Mouse (Mus musculus) left cerebral cortex, adult 9 months (tissue): ENCODE results near the gene Tango6.

Experiments
- DNase-seq, 2 experiments: peaks; one replicate each; pipeline ENCODE4 v3.0.0; 2022; ENCODE audit warnings: low spot score in 2 of 2

Tango6 gene

DNA sequence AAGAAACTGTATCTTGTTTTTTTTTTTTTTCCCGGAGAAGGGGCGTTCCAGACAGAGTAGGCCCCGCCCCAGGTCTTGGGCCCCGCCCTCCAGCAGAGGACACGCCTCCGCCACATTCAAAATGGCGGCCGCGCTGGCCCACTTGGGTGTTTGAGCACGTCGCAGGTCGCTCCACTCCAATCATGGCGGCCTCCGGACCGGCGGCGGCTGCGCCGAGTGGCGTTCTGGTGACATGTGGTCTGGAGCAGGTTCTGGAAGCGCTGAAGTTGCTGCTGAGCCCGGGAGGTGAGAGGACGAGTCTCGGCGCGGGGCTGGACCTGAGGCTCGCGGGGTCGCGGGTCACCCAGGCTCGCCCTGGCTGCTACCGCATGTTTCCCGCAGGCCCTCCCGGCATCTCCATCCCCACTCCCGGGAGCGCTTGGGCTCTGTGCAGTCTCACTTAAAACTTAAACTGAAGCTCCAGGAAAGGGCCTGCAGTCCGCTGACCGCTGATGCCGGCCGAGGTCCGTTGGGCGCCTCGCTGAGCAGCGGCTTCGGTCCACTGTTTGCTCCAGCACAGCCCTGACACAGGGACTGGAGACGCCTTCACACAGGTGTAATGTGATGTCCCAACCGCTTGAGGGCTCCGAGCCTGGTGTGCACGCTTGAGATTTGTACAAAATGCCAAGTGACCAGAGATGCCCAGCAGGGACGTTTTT lies at the start of gene Tango6:
Gene Tango6, plus strand, starts transcription at position 98 of the 698 bp plus-strand sequence.
- DNase-seq = peak; percentile 61 to 88

- DNase-seq = no peak
Observed at GRCm38 (mm10) chr8:106633361-106634158, 49.3 kb upstream of the Tango6 start.

GRCm38 (mm10) chr8:106635284-106635683 lies 47.6 kb upstream of the Tango6 start:
- DNase-seq = no peak

DNA sequence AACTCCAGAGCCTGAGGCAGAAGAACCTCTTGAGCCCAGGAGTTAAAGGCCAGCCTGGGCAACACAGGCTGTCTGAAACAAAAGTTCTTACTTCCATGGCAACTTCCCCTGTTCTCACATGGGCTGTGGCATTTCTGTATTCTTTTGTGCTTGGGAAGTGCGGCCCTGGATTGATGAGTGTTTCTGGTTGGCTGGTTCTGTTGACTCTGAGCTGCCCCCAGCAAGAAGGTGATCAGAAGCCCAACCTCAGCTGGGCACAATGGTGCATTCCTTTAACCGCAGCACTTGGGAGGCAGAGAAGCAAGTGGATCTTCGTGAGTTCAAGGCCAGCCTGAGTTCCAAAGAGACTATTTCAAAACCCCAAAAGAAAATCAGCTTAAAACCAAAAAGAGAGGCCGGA lies 45.4 kb upstream of the Tango6 start:
- no peak for DNase-seq

- DNase-seq = no peak
Observed at GRCm38 (mm10) chr8:106638768-106639295, 44.0 kb upstream of the Tango6 start.

GRCm38 (mm10) chr8:106640212-106640611 lies 42.7 kb upstream of the Tango6 start:
- DNase-seq = no peak

DNA sequence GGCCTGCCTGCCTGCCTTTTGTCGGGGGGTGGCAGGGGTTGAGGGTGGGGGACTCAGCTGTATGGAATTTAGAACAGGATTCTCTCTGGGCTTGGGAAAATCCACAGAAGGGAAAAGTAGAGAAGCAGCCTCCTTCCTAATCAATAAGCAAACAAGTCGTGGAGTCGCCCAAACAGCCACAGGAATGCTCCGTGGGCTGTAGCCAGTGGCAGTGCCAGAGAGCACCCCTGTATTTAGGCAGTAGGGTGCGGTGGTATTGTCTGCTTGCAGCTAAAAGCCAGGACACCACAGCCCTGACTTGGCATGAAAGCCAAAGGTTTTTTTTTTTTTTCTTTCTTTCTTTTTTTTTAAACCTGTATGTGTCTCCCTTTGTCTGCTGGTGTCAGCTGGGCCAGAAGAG lies 41.9 kb upstream of the Tango6 start:
- DNase-seq = no peak

DNA sequence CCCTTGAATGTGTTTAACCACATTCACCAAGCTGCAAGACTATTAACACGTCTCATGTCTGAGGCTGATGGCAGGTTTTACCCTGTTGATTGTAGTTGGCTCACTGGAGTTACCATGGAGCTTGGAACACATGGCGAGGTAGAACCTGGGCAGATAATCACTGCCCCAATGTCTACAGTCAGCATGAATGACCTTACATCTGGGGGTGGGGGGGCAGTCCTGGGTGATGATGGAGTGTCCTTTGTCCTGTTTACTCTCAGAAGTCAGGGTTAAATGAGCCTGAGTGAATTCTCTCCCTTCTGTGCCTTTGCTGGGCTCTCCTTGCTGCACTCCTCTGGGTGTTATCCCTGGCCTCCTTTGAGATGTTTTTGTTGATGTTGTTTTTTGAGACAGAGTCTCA lies 40.7 kb upstream of the Tango6 start:
- no peak for DNase-seq

DNA sequence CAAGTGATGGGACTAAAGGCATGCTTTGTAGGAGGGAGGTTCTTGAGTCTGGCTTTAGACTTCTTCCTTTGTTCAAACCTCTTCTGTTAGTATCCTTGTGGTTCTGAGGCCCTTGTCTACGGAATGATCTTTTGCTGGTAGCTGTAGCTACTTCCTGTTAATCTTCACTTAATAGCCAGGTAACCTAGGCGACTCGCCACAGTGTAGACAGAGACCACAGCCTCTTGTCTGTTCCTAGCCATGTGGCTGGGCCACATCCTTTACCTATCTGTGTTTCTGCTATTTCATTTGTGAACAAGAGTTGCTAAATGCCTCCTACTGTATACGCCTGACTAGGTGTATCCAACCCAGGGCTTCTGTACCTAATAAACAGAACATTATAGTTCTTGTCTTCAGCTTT lies 39.8 kb upstream of the Tango6 start:
- DNase-seq = no peak

- no peak for DNase-seq
Observed at GRCm38 (mm10) chr8:106644957-106645356, 37.9 kb upstream of the Tango6 start.

DNA sequence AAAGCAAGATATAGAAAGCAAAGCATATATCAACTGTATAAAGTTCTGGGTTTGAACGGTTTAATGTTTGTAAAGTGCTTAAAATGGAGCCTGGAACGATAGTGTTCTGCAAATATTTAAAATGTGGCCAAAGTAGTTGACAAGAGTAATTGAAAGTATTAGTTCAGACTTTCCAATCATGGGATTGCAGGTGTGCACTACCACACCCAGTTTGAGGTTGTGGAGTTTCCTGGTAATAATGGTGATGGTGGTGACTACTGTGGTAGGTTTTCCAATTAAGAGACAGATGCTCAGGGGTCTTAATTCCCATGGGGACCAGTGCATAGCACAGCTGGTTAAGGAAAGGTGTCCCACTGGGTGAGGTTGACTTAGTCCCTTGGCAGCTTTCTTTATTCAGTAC lies 36.7 kb upstream of the Tango6 start:
- no peak for DNase-seq

- DNase-seq = no peak
Observed at GRCm38 (mm10) chr8:106646731-106647130, 36.1 kb upstream of the Tango6 start.

DNA sequence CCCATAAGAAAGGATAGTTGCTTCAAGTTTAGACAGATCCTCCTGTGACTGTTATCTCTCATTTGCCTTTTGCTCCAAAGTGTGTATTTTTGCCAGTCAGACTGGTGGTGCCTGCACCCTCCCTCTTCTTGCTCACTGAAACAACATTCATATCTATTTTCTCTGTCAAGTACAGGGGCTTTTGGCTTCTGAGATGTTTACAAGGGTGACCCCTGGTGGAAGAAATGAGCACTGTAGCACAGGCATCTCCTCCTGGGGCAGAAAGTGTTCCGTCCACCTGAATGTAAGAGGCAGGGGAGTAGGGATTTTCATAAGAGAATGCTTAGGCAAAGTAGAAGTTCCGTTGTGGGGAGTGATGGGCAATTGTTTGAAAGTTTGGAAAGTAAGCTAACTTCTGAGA lies 35.5 kb upstream of the Tango6 start:
- DNase-seq = peak in 1 of 2 experiments; percentile 85

DNA sequence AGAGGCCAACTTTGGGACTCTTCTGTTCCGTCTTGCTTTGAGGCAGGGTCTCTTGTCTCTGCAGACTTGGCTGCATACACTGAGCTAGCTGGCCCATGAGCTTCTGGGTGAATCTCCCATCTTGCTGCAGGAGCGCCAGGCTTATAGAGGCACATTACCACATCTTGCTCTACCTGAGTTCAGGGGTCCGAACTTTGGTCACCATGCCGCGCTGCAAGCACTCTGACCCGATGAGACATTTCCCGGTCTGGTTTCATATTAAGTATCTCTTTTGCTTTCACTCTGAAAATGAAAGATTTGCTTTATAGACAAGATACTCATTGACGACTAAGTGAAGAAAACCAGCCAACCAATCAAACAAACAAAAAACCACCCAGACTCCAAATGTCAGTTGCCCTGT lies 34.4 kb upstream of the Tango6 start:
- DNase-seq = no peak

DNA sequence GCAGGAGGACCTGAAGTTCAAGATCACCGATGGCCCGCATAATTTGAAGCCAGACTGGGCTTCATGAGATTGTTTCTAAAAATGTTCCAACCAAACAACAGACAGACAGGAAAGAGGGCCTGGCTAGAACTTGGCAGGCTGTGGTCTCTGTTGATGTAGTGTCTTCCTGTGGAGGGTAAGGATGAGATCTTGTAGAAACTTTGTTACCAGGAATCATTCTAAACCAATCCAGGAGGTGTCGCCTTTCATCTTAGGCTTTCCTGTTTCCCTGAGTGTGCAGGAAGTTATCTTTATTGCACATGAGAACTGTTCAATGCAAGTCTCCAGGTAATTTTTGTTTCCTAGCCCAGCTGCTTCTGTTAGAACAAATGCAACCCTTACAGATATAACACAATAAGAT lies 30.9 kb upstream of the Tango6 start:
- DNase-seq = no peak

DNA sequence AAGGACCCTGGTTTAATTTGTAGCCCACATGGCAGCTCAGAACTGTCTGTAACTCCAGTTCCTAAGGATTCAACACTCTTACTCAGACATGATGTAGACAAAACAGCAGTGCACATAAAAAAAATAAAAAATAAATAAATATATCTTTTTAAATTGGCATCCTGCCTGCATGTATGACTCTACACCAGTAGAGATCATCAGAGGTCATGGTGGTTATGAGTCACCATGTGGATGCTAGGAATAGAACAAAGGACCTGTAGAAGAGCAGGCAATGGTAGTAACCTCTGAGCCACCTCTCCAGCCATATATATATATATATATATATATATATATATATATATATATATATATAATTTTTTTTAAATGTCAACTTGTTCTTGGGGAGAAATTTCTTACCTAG lies 26.8 kb upstream of the Tango6 start:
- no peak for DNase-seq

DNA sequence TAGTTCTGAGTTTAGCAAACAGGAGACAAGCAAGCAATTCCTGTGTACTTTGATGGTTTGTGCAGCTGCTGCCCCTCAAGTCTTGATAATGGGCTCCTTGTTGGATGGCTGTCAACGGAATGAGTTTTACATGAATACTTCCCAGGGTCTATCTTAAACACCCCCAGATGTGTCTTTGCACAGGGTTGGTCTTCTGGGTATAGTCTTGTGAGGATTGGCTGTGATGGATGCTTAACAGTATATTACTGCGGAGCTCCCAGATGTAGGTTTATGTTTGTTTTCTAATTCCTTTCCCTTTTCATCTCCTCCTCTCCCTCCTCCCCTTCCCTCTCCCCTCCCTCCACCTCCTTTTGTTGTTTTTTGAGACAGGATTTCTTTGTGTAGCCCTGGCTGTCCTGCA lies 10.1 kb upstream of the Tango6 start:
- DNase-seq = no peak

DNA sequence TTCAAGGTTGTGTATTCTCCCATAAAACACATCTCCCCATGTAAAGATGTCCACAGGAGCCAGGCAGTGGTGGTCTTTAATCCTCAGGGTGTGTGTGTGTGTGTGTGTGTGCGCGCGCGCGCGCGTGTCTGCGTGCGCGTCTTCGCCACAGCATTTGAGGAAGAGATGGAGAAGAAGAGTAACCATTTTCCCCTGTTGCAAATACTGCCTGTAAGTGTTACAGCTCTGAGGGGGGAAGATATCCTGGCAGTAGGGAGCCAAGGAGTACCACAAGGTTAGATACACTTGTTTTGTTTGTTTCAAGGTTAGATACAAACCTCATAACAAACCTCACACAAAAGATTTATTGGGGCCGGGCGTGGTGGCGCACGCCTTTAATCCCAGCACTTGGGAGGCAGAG lies 8.6 kb upstream of the Tango6 start:
- no peak for DNase-seq

DNA sequence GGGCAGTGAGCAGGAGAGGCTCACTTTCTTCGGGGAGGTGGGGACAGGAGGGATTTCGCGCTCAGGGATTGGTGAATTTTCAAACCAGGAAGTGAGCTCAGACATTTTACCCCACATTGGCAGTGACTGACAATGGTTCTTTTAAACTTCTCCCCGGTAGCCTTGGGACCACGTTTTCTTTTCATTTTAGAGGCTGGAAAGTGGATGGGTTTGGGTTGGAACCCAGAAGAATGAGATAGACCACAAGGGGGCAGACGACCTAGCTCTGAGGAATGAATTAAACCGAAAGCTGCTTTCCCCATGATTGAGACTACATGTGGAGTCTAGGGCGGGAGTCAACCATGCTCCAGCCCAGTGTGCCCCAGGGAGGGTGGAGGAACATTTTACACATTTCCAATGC lies 8.0 kb upstream of the Tango6 start:
- DNase-seq = no peak

DNA sequence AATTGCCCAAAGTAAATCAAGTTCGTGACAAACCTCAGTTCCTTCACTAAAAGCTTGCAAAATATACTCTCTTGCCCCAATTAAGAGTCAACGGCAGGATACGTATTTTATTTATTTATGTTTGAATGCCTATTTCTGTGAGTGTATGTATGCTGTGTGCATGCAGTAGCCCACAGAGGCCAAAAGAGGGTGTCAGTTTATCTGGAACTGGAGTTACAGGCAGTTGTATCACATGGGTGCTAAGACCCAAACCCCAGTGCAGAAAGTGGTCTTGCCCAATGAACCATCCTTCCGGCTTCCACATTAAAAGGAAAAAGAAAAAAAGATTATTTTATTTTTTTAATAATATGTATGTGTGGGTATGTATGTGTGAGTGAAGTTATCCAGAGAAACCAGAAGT lies 1.5 kb downstream of the Tango6 start:
- DNase-seq = no peak

DNA sequence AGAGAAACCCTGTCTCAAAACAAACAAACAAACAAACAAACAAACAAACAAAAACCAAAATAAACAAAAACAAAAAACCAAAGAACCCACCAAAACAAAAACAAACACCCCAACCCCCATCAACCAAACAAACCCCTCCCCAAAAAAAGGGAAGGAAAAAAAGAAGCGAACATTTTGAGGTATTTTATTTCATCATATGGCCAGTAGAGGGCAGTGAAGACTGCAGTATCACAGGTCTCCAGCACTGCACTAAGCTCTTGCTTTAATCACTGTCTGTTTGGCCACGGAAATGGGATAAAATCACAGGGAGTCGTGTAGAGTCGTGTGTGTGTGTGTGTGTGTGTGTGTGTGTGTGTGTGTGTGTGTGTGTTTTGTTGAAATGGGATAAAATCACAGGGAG lies 4.6 kb downstream of the Tango6 start:
- DNase-seq = peak in 1 of 2 experiments; percentile 11

DNA sequence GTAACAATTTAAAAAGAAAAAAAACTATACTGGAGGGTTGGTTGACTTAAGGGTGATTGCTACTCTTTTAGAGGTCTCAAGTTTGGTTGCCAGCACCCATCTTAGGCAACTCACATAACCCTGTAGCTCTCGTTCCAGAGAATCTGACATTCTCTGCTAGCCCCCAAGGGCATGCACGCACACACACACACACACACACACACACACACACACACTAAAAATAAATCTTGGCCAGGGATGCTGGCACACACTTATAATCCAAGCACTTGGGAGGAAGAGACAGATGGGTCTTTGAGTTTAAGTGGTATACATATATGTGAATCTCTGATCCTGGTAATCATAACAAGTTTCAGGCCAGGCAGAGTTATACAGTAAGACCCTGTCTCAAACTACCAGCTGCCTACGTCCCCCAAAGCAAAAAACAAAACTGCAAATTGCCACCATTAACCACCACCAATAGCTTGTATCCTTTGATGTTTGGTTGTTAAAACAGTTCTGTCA lies 14.9 kb downstream of the Tango6 start:
- DNase-seq = no peak

GRCm38 (mm10) chr8:106699588-106699987 lies 16.7 kb downstream of the Tango6 start:
- DNase-seq = peak in 1 of 2 experiments; percentile 74
